Mouse (Mus musculus): ENCODE measurements at regions not wholly inside any gene's neighbourhood (a gene's known extent, or its start where the extent isn't known, plus 50 kb on each side); places are given as distances from the start of the nearest gene placed in this dataset.

DNA sequence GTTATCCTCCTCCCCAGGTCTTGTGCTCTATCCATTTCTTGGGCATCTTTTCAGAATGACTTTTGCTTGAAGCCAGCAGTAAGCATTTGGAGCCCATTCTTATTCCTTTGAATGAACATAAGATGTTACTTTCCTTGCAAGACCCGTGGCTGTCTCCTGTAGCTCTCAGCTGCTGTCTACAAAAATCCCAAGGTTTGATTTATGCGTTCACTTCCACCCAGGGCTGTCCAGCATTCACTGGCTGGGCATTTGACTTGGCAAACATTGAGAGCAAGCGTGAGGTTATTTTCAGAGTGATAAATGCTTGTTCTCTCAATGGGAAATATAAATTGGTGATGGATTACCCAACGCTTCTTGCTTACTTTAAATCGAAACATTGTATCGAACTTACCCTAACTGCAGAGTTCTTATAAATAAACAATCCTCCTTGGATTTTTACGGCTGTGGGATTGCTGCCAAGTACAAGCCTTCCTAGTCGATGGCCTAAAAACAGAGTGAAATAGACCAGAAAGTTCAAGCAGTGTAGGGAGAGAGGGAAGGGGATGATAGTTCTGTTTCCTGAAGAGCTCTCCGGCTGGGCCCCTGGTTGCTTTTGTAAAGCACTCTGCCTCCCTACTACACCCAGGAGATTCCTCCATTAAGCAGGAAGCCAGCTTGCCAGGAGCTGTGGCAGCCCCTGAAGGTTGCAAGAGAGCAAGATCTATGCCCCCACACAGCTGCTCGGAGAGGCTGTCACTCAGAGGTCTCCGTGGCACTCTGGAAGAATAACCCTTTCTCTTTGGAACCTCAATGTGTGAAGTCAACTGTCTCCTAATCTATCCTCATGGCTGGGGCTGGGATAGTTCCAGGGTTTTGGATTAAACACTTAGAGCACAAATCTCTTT lies 210.1 kb downstream of the Mex3b start:
- peak; percentile 27 for DNase-seq (ENCODE audit: low spot score)

DNA sequence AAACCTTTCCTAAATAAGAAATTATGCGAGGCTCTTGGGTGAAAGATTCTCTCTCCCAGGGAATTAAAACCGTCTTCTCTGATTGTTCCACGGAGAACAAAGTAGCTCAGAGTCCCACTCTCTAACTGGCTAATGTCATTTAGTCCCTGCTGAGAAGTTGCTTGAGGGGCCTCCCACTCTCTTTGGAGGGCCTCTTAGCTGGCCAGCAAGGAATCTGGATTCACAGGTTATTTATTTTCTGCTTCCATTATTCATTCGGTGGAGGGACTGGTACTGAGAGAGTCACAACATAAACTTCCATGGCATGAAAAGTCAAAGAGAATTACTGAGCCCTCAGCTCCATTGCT lies 210.8 kb downstream of the Mex3b start:
- DNase-seq (ENCODE audit: low spot score), result no peak

- DNase-seq (ENCODE audit: low spot score), result no peak
These were observed 211.6 kb downstream of the Mex3b start for GRCm38 (mm10) chr7:83078695-83079094.

GRCm38 (mm10) chr7:83079842-83080241 lies 212.7 kb downstream of the Mex3b start:
- DNase-seq (ENCODE audit: low spot score), result no peak

- no peak for DNase-seq (ENCODE audit: low spot score)
These were observed 217.5 kb downstream of the Mex3b start for GRCm38 (mm10) chr7:83084496-83085082.

GRCm38 (mm10) chr7:83085547-83086158 lies 218.5 kb downstream of the Mex3b start:
- DNase-seq (ENCODE audit: low spot score), result no peak

DNA sequence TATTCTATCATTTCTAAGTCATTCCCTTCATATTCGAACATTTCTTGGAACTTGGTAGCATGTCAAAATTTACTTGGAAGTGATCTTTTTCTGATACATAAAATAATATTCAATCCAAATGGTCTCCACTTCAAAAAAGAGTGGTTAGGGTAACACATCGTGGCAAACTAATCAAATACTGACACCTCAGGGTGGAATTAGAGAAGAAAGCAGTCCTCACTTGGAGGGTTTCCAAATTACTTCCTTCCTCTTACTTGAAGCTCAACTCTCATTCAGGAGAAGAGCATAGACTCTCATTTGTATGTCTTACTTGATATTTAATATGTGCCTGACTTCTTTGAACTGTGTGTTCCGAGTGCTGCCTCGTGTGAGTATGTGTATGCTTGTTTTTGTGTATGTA lies 220.3 kb downstream of the Mex3b start:
- no peak for DNase-seq (ENCODE audit: low spot score)

GRCm38 (mm10) chr7:83088125-83088524 lies 221.0 kb downstream of the Mex3b start:
- peak; percentile 42 for DNase-seq (ENCODE audit: low spot score)

DNA sequence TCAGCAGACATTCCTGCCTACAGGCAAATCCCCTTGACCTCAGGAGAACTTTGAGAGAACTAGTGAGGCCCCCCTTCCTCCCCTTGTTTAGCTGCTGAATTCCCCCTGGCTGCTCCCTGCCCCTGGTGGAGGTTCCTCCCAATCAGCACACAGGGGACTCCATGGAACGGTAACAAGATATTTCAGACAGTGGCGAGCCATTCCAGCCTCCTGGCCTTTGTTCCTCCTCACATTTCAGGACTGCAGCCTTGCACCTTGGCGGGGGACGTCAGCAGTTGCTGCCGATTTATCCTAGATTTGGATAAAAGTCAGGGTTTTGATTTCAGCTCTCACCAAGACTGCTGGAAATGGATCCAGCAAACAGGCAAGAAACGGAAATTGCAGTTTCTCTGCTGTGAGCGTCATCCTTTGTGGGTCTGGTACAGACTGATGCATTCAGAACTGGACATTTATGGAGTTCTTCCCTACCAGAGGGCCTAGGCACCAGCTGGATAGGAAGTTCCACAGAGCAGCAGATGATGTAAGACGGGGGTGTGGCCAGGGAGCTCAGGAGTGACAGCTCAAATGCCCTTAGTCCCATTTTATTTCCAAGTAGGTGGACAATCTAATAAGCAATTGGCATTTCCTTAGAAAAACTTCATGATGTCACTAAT lies 222.3 kb downstream of the Mex3b start:
- peak; percentile 11 for DNase-seq (ENCODE audit: low spot score)

DNA sequence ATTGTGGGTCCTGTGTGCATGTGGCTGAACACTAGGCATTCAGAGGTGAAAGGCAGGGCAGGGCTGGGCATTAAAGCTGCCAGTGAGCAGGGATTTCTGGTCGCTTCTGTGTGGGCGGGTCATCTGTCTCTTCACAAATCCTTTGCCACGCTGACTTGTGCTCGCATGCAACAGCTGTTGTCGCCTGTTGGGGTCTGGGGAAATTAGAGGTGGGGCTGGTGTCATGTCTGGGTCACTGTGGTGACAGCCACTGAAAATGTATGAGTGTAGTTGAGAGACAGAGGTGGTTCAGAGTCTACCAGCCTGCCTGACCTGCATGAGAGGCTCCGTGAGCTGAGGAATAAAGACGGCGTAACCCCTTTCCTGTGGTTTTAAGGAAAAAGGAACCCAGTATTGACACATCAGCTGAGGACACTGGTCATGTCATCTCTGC lies 226.8 kb downstream of the Mex3b start:
- no peak for DNase-seq (ENCODE audit: low spot score)

GRCm38 (mm10) chr7:83094899-83095298 lies 227.8 kb downstream of the Mex3b start:
- DNase-seq (ENCODE audit: low spot score), result no peak

- no peak for DNase-seq (ENCODE audit: low spot score)
These were observed 228.5 kb downstream of the Mex3b start for GRCm38 (mm10) chr7:83095593-83095992.

DNA sequence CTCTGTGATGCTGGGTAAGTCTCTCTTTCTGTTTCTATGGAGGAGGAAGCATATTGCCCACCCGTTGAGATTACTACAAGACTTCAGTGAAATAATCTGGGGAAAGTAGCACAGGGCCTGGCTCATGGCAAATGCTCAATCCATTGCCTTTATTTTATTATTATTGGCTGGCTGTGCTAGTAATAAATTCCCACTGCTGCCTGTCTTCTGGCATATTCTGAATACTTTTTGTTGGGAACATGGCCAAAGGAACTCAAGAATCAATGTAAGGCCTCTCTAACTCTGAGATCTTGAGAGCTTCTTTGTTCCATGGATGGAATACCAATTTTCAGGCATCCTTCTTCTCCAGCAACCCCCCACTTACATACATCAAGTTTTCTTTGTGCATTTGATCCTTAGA lies 237.3 kb downstream of the Mex3b start:
- DNase-seq (ENCODE audit: low spot score), result no peak

DNA sequence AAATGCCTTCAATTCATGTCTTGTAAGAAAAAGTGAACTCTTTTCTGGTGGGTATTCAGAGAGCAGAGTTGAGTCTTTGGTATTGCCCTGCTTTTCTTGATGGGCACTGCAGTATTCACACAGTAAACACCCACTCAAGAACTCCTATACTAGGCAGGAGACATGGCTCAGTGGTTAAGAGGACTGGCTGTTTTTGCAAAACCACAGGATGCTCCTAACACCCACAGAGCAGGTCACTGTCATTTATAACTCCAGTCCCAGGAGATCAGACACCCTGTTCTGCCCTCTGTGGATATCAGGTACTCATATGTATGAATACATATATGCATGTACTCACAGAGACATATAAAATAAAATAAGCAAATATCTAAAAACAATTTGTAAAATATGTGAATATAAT lies 238.5 kb downstream of the Mex3b start:
- DNase-seq (ENCODE audit: low spot score), result no peak

DNA sequence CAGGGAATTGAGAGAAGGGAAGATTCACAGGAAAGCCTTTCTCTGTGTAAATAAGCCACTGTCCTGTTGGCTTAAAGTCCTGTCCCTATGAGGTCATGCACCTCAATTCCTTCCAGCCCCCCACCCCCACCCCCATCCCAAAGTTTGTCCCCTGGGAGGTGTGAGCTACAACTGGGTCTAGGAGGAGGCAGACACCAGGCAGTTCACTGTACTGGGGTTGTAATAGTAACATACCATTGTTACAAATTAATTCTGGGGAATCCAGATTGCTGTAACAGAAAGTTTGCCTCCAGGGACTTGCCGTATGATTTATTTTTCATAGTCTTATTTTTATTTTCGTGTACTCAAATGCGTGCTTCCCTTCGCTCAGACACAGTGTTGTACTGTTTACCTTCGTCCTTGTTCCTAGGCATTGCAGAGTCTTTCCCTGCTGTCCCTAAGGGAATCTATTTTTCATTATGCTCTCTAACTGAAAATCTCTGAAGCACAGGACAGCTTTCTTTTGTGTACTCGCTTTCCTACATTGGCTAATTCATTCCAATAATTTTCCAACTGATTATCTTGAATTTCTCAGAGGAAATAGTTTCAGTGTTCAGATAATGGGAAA lies 244.2 kb downstream of the Mex3b start:
- DNase-seq (ENCODE audit: low spot score), result no peak

DNA sequence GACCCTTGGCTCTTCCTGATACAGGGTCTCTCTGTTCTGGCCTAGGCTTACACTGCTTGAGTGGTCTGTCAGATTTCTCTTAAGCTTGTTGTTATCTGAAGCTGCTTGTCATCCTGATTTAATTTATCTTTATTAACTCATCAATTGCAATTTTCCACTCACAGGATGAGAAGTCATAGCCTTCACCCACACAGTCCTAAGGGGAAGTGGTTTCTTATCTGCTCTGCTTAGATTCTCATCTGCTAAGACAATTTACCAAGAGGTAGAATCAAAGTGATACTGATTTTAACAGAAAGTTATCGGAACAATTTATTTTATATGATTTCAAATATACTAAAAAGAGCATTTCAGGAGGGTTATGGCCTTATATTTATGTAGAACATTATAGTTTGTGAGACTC lies 249.4 kb downstream of the Mex3b start:
- no peak for DNase-seq (ENCODE audit: low spot score)

GRCm38 (mm10) chr7:83117065-83117464 lies 249.9 kb downstream of the Mex3b start:
- DNase-seq (ENCODE audit: low spot score), result no peak

DNA sequence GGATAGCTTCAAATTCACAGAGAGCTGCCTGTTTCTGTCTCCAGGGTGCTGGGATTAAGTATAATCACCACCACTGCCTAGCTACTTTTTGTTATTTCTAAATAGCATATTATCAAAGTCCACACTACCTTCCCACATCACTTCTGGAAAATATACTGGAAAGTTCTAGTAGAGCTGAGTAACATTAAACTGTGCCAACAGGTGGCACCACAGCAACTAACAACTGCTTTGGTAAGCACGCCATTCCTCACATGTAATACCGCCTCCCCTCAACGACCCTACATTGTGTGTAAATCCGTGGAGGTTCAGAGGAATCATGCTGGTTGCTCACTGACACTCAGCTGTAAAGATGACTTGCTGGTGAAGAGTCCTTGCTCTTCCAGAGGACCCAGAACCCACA lies 259.1 kb downstream of the Mex3b start:
- no peak for DNase-seq (ENCODE audit: low spot score)

- no peak for DNase-seq (ENCODE audit: low spot score)
These were observed 273.1 kb downstream of the Mex3b start for GRCm38 (mm10) chr7:83140216-83140615.

DNA sequence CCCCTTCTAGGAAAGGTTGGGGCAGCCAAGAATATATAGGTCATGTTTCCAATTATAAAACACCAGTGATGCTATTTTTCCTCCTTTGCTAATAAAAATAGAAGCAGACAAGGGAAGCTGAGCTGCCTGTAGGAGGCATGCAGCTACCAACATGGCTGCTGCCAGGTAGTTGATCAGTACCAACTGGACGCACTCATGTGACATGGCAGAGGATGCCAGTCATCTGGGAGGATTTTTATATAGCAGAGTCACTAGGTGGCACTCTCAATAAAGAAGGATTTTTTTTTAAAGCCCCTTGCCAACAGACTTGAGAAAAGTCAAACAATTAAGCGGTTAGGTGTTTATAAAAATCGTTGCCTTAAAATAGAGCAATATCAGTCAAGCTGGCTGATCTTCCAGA lies 273.5 kb downstream of the Mex3b start:
- DNase-seq (ENCODE audit: low spot score), result no peak

DNA sequence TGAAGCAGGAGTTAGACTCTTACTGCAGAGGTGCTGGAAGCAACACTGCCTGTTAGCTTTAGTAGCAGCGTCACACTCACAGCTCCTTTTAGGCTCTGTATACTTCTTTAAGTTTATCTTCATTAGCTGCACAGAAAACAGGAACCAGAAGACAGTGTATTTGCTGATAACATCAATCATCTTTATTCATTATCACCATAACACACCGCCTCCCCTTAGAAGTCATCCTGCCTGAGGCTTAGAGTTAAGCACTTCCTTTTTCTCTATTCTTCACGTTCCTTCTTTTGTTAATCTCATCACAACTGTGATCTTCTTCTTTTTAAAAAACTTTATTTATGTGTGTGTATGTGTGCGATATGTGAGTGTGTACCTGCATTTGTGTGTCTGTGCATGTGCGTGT lies 276.9 kb downstream of the Mex3b start:
- no peak for DNase-seq (ENCODE audit: low spot score)

GRCm38 (mm10) chr7:83145551-83145950 lies 278.4 kb downstream of the Mex3b start:
- DNase-seq (ENCODE audit: low spot score), result no peak
